Mouse (Mus musculus): ENCODE results near the gene Pigg. TPM values are rescaled to one million over a fixed set of nuclear protein-coding genes. Genes with fewer than 3 reads are reported as not detected.

The Pigg gene
- polyA plus RNA-seq, 1 experiment = 8.9 TPM

GRCm38 (mm10) chr5:108362330-108362729 is 49.9 kb downstream of the Pigg start:
- peaks cover 3% of the 10 kb centered on the region; the same call in 1 of the 2 replicates for H3K4me1 ChIP-seq (ENCODE audit: control insufficient read depth, insufficient read depth, low read length)
- 36% methylated on average over 3 of the region's 3 CpGs for WGBS
- H3K27me3 ChIP-seq (ENCODE audit: control insufficient read depth, insufficient read depth, low read length) = no peaks in the 10 kb centered on the region
- no peak overlapping the region for H3K4me3 ChIP-seq (replicated peaks; ENCODE audit: insufficient read depth, low read depth, low read length)
- DNase-seq = no peak
- TF ChIP-seq POLR2A (IDR thresholded peaks at IDR 0.05; ENCODE audit: borderline replicate concordance, insufficient read depth, low read length) (no peak), CTCF (IDR thresholded peaks at IDR 0.05; ENCODE audit: borderline replicate concordance, insufficient read depth, low read depth, low read length) (no peak)
- H3K27ac ChIP-seq (ENCODE audit: insufficient read depth, low read length) = no peak overlapping the region

GRCm38 (mm10) chr5:108366328-108366983 is 54.0 kb downstream of the Pigg start:
- DNase-seq = no peak
- H3K27ac ChIP-seq (ENCODE audit: insufficient read depth, low read length) = no peak overlapping the region
- H3K4me1 ChIP-seq (ENCODE audit: control insufficient read depth, insufficient read depth, low read length) = peaks cover 7% of the 10 kb centered on the region; the same call in 1 of the 2 replicates
- WGBS = 4% methylated on average over 60 of the region's 60 CpGs
- H3K27me3 ChIP-seq (ENCODE audit: control insufficient read depth, insufficient read depth, low read length) = no peaks in the 10 kb centered on the region
- H3K4me3 ChIP-seq (replicated peaks; ENCODE audit: insufficient read depth, low read depth, low read length) = peak overlapping the region; percentile 54
- TF ChIP-seq CTCF (IDR thresholded peaks at IDR 0.05; ENCODE audit: borderline replicate concordance, insufficient read depth, low read depth, low read length) = no peak
- TF ChIP-seq POLR2A (IDR thresholded peaks at IDR 0.05; ENCODE audit: borderline replicate concordance, insufficient read depth, low read length) = no peak

GRCm38 (mm10) chr5:108366984-108367841 is 54.8 kb downstream of the Pigg start:
- DNase-seq = peak; percentile 61 to 76
- peaks cover 7% of the 10 kb centered on the region; the same call in 1 of the 2 replicates for H3K4me1 ChIP-seq (ENCODE audit: control insufficient read depth, insufficient read depth, low read length)
- under 1% methylated on average over 79 of the region's 100 CpGs for WGBS
- TF ChIP-seq POLR2A (IDR thresholded peaks at IDR 0.05; ENCODE audit: borderline replicate concordance, insufficient read depth, low read length) (no peak), CTCF (IDR thresholded peaks at IDR 0.05; ENCODE audit: borderline replicate concordance, insufficient read depth, low read depth, low read length) (no peak)
- 0 out of 2 replicates have a peak overlapping the region, but pooled peaks have one; percentile 6 for H3K27ac ChIP-seq (ENCODE audit: insufficient read depth, low read length)
- peak overlapping the region; percentile 83 for H3K4me3 ChIP-seq (replicated peaks; ENCODE audit: insufficient read depth, low read depth, low read length)
- H3K27me3 ChIP-seq (ENCODE audit: control insufficient read depth, insufficient read depth, low read length) = no peaks in the 10 kb centered on the region

- peak within 1 kb of the TSS; percentile 28; the same call in 1 of the 2 replicates for H3K27ac ChIP-seq (ENCODE audit: insufficient read depth, low read length)
- no peaks in the 10 kb centered on the region for H3K27me3 ChIP-seq (ENCODE audit: control insufficient read depth, insufficient read depth, low read length)
- 5% methylated on average over 33 of the region's 36 CpGs for WGBS
- DNase-seq = peak; percentile 38 to 43
- TF ChIP-seq CTCF (IDR thresholded peaks at IDR 0.05; ENCODE audit: borderline replicate concordance, insufficient read depth, low read depth, low read length) = no peak
- H3K4me3 ChIP-seq (replicated peaks; ENCODE audit: insufficient read depth, low read depth, low read length) = peak within 1 kb of the TSS; percentile 83
- peaks cover 7% of the 10 kb centered on the region; the same call in 1 of the 2 replicates for H3K4me1 ChIP-seq (ENCODE audit: control insufficient read depth, insufficient read depth, low read length)
Observed at GRCm38 (mm10) chr5:108367871-108368332, 55.5 kb downstream of the Pigg start, which contains the start of gene Gm42517. Gene Gm42517, minus strand, starts transcription at chr5:108367922.

GRCm38 (mm10) chr5:108368446-108368845 is 56.0 kb downstream of the Pigg start:
- peak overlapping the region; percentile 83 for H3K4me3 ChIP-seq (replicated peaks; ENCODE audit: insufficient read depth, low read depth, low read length)
- peak overlapping the region; percentile 28; the same call in 1 of the 2 replicates for H3K27ac ChIP-seq (ENCODE audit: insufficient read depth, low read length)
- H3K4me1 ChIP-seq (ENCODE audit: control insufficient read depth, insufficient read depth, low read length) = peaks cover 7% of the 10 kb centered on the region; the same call in 1 of the 2 replicates
- no peak for DNase-seq
- TF ChIP-seq POLR2A (IDR thresholded peaks at IDR 0.05; ENCODE audit: borderline replicate concordance, insufficient read depth, low read length) (no peak), CTCF (IDR thresholded peaks at IDR 0.05; ENCODE audit: borderline replicate concordance, insufficient read depth, low read depth, low read length) (no peak)
- WGBS = 3% methylated on average over 6 of the region's 6 CpGs
- no peaks in the 10 kb centered on the region for H3K27me3 ChIP-seq (ENCODE audit: control insufficient read depth, insufficient read depth, low read length)

DNA sequence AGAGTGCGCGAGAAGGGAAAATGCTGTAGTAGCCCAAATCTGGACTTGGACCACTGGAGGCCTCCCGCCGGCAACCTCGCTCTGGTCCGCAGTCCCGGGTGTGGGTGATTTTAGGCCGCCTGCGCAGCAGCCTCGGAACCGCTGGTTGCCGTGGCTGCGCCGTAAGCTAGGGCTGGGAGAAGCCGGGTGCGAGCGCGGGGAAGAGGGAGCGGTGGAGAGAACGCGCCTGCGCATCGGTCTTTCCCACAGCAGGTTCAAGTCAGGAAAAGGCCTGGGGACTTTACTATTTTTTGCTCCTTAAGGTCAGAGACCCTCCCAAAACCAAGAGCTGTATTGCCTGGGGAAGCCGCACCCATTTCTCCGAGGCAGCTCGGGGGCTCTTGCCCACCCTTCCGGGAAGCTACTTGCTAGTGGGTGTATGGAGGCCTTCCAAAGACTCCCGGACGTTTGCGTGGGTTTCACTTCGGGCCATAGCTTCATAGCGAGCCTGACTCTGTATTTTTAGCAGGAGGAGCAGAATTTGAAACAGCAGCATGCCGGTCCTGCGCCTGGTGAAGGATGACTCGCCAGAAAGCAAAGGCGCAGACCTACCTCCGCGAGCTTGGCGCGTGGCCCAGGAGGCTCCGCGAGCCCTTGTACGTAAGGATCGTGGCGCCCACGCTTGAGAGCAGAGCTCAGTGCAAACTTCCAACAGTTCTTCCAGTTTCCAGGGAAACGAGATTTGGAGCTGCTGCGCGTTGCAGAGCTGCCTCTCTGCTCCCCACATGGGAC is 56.6 kb downstream of the Pigg start:
- H3K27me3 ChIP-seq (ENCODE audit: control insufficient read depth, insufficient read depth, low read length) = no peaks in the 10 kb centered on the region
- peaks cover 7% of the 10 kb centered on the region; the same call in 1 of the 2 replicates for H3K4me1 ChIP-seq (ENCODE audit: control insufficient read depth, insufficient read depth, low read length)
- TF ChIP-seq CTCF (IDR thresholded peaks at IDR 0.05; ENCODE audit: borderline replicate concordance, insufficient read depth, low read depth, low read length) (no peak), POLR2A (IDR thresholded peaks at IDR 0.05; ENCODE audit: borderline replicate concordance, insufficient read depth, low read length) (no peak)
- H3K27ac ChIP-seq (ENCODE audit: insufficient read depth, low read length) = peak overlapping the region; percentile 28; the same call in 1 of the 2 replicates
- H3K4me3 ChIP-seq (replicated peaks; ENCODE audit: insufficient read depth, low read depth, low read length) = peak overlapping the region; percentile 83
- WGBS = under 1% methylated on average over 49 of the region's 49 CpGs
- peak; percentile 76 to 78 for DNase-seq

DNA sequence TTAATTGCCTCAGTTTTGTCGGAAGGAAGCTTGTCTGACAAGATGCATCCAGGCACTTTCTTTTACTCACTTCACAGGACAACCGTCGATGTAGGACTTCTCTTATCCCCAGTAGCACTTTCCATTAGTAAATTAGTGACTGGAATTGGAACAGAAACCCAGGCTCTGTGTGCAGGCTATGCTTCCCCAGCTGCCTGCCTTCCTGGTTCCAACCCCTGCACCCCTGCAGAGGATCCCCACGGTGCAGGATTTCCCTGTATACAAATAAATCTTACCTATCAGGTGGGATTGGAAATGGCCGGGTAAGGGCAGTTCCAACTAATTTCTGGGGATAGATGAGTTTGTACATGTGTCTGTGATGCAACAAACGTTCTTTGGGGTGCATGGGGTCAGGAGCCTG is 57.6 kb downstream of the Pigg start:
- no peak overlapping the region for H3K27ac ChIP-seq (ENCODE audit: insufficient read depth, low read length)
- no peak for TF ChIP-seq POLR2A (IDR thresholded peaks at IDR 0.05; ENCODE audit: borderline replicate concordance, insufficient read depth, low read length)
- TF ChIP-seq CTCF (IDR thresholded peaks at IDR 0.05; ENCODE audit: borderline replicate concordance, insufficient read depth, low read depth, low read length) = no peak
- H3K4me1 ChIP-seq (ENCODE audit: control insufficient read depth, insufficient read depth, low read length) = peaks cover 7% of the 10 kb centered on the region; the same call in 1 of the 2 replicates
- DNase-seq = no peak
- no peak overlapping the region for H3K4me3 ChIP-seq (replicated peaks; ENCODE audit: insufficient read depth, low read depth, low read length)
- H3K27me3 ChIP-seq (ENCODE audit: control insufficient read depth, insufficient read depth, low read length) = no peaks in the 10 kb centered on the region
- 41% methylated on average over 6 of the region's 6 CpGs for WGBS

Data from cerebellum, adult 2 months (tissue).